Mouse (Mus musculus) midbrain, embryonic 13.5 days (tissue): ENCODE data around the gene Bmpr2. TPM values are rescaled to one million over a fixed set of nuclear protein-coding genes. Genes with fewer than 3 reads are reported as not detected.

Source experiments
- ATAC-seq: fragments of 200-750 bp; cut with Nextera tagmentation; 2 replicates; pipeline ENCODE4 v1.8.0; 2017; ENCODE audit warnings: mild to moderate bottlenecking, moderate TSS enrichment, moderate library complexity
- H3K27ac ChIP-seq: fragments of 300-500 bp; sonication (generic); 2 replicates; pipeline ENCODE4 v1.5.1; 2015; ENCODE audit warnings: inconsistent platforms, mild to moderate bottlenecking, moderate library complexity
- H3K27me3 ChIP-seq: fragments of 300-500 bp; sonication (generic); 2 replicates; pipeline ENCODE4 v1.6.1; 2015; ENCODE audit warnings: mild to moderate bottlenecking, inconsistent platforms
- H3K36me3 ChIP-seq: fragments of 300-500 bp; sonication (generic); 2 replicates; pipeline ENCODE4 v1.6.1; 2015; ENCODE audit warnings: mild to moderate bottlenecking, inconsistent platforms
- H3K4me1 ChIP-seq: fragments of 300-500 bp; sonication (generic); replicated peaks from 2 replicates; pipeline ENCODE4 v1.6.1; 2015; ENCODE audit warnings: inconsistent platforms
- H3K4me2 ChIP-seq: fragments of 300-500 bp; sonication (generic); replicated peaks from 2 replicates; pipeline ENCODE4 v1.6.1; 2015; ENCODE audit warnings: moderate library complexity, mild to moderate bottlenecking, inconsistent platforms
- H3K4me3 ChIP-seq: fragments of 300-500 bp; sonication (generic); replicated peaks from 2 replicates; pipeline ENCODE4 v1.5.1; 2015; ENCODE audit warnings: mild to moderate bottlenecking, inconsistent platforms
- H3K9ac ChIP-seq: fragments of 300-500 bp; sonication (generic); replicated peaks from 2 replicates; pipeline ENCODE4 v1.6.1; 2015; ENCODE audit warnings: mild to moderate bottlenecking, inconsistent platforms
- H3K9me3 ChIP-seq: fragments of 300-500 bp; sonication (generic); 2 replicates; pipeline ENCODE4 v1.6.1; 2016; ENCODE audit warnings: mild to moderate bottlenecking, inconsistent platforms
- WGBS: fragments of 180-500 bp; shearing (Covaris S2); methylation state at CpG from one replicate; pipeline ENCODE4 v1.1.7; 2015; 5-methylcytosine and 5-hydroxymethylcytosine counted together
- polyA plus RNA-seq: library from polyadenylated mRNA; unstranded; fragments of >200 nt; fragmentation: Nextera tagmentation; extraction: Ambion mirVana; gene quantifications from 2 replicates; pipeline ENCODE4 v1.2.1, GENCODE M21; 2015

Bmpr2 gene
- polyA plus RNA-seq, 1 experiment from 2014 or later: 10.9 TPM

GRCm38 (mm10) chr1:59804363-59804762 lies 41.2 kb downstream of the Bmpr2 start:
- no peak overlapping the region for H3K4me2 ChIP-seq
- no peak overlapping the region for H3K27ac ChIP-seq
- H3K4me1 ChIP-seq: no peaks in the 10 kb centered on the region
- ATAC-seq: no peak
- H3K9me3 ChIP-seq: no peaks in the 10 kb centered on the region
- H3K36me3 ChIP-seq: no peaks in the 10 kb centered on the region
- no peak overlapping the region for H3K9ac ChIP-seq
- H3K4me3 ChIP-seq: no peak overlapping the region
- 81% methylated on average over 2 of the region's 2 CpGs for WGBS
- H3K27me3 ChIP-seq: no peaks in the 10 kb centered on the region

GRCm38 (mm10) chr1:59809921-59810320 lies 46.7 kb downstream of the Bmpr2 start:
- no peaks in the 10 kb centered on the region for H3K36me3 ChIP-seq
- no peaks in the 10 kb centered on the region for H3K27me3 ChIP-seq
- H3K9me3 ChIP-seq: no peaks in the 10 kb centered on the region
- H3K4me2 ChIP-seq: no peak overlapping the region
- H3K4me1 ChIP-seq: no peaks in the 10 kb centered on the region
- H3K4me3 ChIP-seq: no peak overlapping the region
- H3K27ac ChIP-seq: no peak overlapping the region
- no peak overlapping the region for H3K9ac ChIP-seq
- 87% methylated on average over 2 of the region's 2 CpGs for WGBS
- no peak for ATAC-seq

GRCm38 (mm10) chr1:59812782-59813181 lies 49.6 kb downstream of the Bmpr2 start:
- WGBS: 81% methylated on average over 4 of the region's 4 CpGs
- H3K9ac ChIP-seq: no peak overlapping the region
- ATAC-seq: no peak
- no peak overlapping the region for H3K4me3 ChIP-seq
- no peak overlapping the region for H3K27ac ChIP-seq
- no peak overlapping the region for H3K4me2 ChIP-seq
- peaks cover 25% of the 10 kb centered on the region for H3K36me3 ChIP-seq
- no peaks in the 10 kb centered on the region for H3K9me3 ChIP-seq
- no peaks in the 10 kb centered on the region for H3K27me3 ChIP-seq
- no peaks in the 10 kb centered on the region for H3K4me1 ChIP-seq

- ATAC-seq: no peak
- Histone ChIP-seq H3K9ac (no peak overlapping the region), H3K4me3 (no peak overlapping the region), H3K4me1 (no peaks in the 10 kb centered on the region), H3K36me3 (peaks cover 14% of the 10 kb centered on the region), H3K27ac (no peak overlapping the region), H3K4me2 (no peak overlapping the region), H3K9me3 (no peaks in the 10 kb centered on the region), H3K27me3 (no peaks in the 10 kb centered on the region)
Measured at GRCm38 (mm10) chr1:59825421-59825820, 62.2 kb downstream of the Bmpr2 start.

GRCm38 (mm10) chr1:59826583-59826982 lies 63.4 kb downstream of the Bmpr2 start:
- no peaks in the 10 kb centered on the region for H3K27me3 ChIP-seq
- H3K4me3 ChIP-seq: no peak overlapping the region
- no peaks in the 10 kb centered on the region for H3K4me1 ChIP-seq
- no peak for ATAC-seq
- H3K4me2 ChIP-seq: no peak overlapping the region
- 89% methylated on average over 8 of the region's 8 CpGs for WGBS
- H3K36me3 ChIP-seq: peaks cover 14% of the 10 kb centered on the region
- H3K27ac ChIP-seq: no peak overlapping the region
- no peaks in the 10 kb centered on the region for H3K9me3 ChIP-seq
- no peak overlapping the region for H3K9ac ChIP-seq

GRCm38 (mm10) chr1:59829410-59829809 lies 66.2 kb downstream of the Bmpr2 start:
- Histone ChIP-seq H3K4me3 (no peak overlapping the region), H3K4me2 (no peak overlapping the region), H3K36me3 (peaks cover 6% of the 10 kb centered on the region), H3K27me3 (no peaks in the 10 kb centered on the region), H3K27ac (no peak overlapping the region), H3K4me1 (peaks cover 4% of the 10 kb centered on the region), H3K9me3 (no peaks in the 10 kb centered on the region), H3K9ac (no peak overlapping the region)
- WGBS: 88% methylated on average over 2 of the region's 2 CpGs
- ATAC-seq: no peak

- H3K27me3 ChIP-seq: no peaks in the 10 kb centered on the region
- peaks cover 4% of the 10 kb centered on the region for H3K4me1 ChIP-seq
- no peaks in the 10 kb centered on the region for H3K9me3 ChIP-seq
- no peak overlapping the region for H3K9ac ChIP-seq
- ATAC-seq: no peak
- no peak overlapping the region for H3K27ac ChIP-seq
- peaks cover 6% of the 10 kb centered on the region for H3K36me3 ChIP-seq
- H3K4me2 ChIP-seq: no peak overlapping the region
- no peak overlapping the region for H3K4me3 ChIP-seq
- 84% methylated on average over 6 of the region's 6 CpGs for WGBS
Measured at GRCm38 (mm10) chr1:59830194-59830593, 67.0 kb downstream of the Bmpr2 start.

DNA sequence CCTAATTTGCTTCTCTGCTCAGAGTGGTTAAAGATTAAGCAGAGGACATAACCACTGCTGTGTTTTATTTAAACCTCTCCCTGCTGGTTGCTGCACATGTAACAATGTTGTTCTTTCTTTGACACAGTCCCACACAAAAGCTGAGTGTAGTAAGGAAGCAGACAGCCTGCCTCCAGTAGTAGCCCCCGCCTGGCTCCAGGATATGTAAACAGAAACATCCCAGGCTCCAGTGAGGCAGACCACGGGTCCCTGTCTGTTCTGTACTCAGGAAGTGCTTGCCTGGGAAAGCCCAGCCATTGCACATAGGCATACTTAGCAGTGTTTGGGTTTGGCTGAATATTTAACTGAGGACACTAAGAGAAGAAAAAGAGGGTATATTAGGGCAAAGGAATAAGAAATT lies 70.5 kb downstream of the Bmpr2 start:
- H3K4me3 ChIP-seq: no peak overlapping the region
- H3K9me3 ChIP-seq: no peaks in the 10 kb centered on the region
- ATAC-seq: peak; percentile 53; the same call in 1 of the 2 replicates
- no peaks in the 10 kb centered on the region for H3K27me3 ChIP-seq
- H3K4me1 ChIP-seq: peaks cover 4% of the 10 kb centered on the region
- WGBS: 12% methylated on average over 2 of the region's 2 CpGs
- no peak overlapping the region for H3K9ac ChIP-seq
- no peak overlapping the region for H3K4me2 ChIP-seq
- no peaks in the 10 kb centered on the region for H3K36me3 ChIP-seq
- H3K27ac ChIP-seq: peak overlapping the region; percentile 58; the same call in 1 of the 2 replicates

DNA sequence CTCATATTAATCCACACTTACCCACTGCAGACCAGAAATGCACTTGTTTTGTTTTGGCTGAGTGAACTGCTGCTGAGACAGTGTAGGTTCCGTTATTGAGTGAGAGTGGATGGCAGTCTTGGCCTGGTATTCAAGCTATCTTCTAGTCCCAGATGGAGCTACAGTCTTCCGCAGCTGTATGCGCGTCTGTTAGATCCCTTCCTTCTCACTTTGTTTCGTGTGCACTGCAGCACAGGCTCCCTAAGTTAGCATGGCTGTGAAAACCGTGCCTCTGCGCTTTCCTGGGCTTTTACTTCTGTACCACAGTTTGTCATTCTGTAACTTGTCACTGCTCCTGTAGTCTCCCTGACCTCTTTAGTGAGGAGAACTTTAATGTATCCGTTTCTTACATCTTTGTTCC lies 85.1 kb downstream of the Bmpr2 start:
- H3K27ac ChIP-seq: peak overlapping the region; percentile 39; the same call in 1 of the 2 replicates
- no peak overlapping the region for H3K4me3 ChIP-seq
- ATAC-seq: no peak
- H3K4me1 ChIP-seq: no peaks in the 10 kb centered on the region
- 84% methylated on average over 8 of the region's 8 CpGs for WGBS
- H3K36me3 ChIP-seq: peaks cover 43% of the 10 kb centered on the region
- H3K4me2 ChIP-seq: no peak overlapping the region
- H3K9me3 ChIP-seq: no peaks in the 10 kb centered on the region
- H3K9ac ChIP-seq: no peak overlapping the region
- no peaks in the 10 kb centered on the region for H3K27me3 ChIP-seq

DNA sequence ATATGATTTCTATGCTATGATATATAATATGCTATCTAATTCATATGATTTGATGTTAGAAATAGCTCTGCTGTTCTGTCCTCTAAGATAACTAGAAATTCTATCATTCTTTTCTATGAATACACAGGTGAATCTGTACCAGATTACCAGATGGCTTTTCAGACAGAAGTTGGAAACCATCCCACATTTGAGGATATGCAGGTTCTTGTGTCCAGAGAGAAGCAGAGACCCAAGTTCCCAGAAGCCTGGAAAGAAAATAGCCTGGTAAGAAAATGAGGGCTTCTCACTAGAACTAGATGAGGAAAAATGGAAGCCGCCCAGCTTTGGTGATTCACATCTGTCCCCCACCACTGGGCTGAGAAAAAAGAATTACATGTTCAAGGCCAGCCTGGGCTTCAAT lies 95.8 kb downstream of the Bmpr2 start:
- no peaks in the 10 kb centered on the region for H3K9me3 ChIP-seq
- H3K4me1 ChIP-seq: no peaks in the 10 kb centered on the region
- ATAC-seq: no peak
- H3K4me3 ChIP-seq: no peak overlapping the region
- H3K27ac ChIP-seq: no peak overlapping the region
- 98% methylated on average over 1 of the region's 1 CpGs for WGBS
- H3K27me3 ChIP-seq: no peaks in the 10 kb centered on the region
- H3K4me2 ChIP-seq: no peak overlapping the region
- H3K36me3 ChIP-seq: peaks cover 60% of the 10 kb centered on the region
- no peak overlapping the region for H3K9ac ChIP-seq

- WGBS: 94% methylated on average over 1 of the region's 1 CpGs
- no peak for ATAC-seq
- H3K36me3 ChIP-seq: peaks cover 57% of the 10 kb centered on the region
Measured at GRCm38 (mm10) chr1:59862144-59862543, 98.9 kb downstream of the Bmpr2 start.

DNA sequence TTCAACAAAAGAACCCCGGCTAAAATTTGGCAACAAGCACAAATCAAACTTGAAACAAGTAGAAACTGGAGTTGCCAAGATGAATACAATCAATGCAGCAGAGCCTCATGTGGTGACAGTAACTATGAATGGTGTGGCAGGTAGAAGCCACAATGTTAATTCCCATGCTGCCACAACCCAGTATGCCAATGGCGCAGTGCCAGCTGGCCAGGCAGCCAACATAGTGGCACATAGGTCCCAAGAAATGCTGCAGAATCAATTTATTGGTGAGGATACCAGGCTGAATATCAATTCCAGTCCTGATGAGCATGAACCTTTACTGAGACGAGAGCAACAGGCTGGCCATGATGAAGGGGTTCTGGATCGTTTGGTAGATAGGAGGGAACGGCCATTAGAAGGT lies 104.8 kb downstream of the Bmpr2 start:
- H3K4me3 ChIP-seq: no peak overlapping the region
- H3K9me3 ChIP-seq: no peaks in the 10 kb centered on the region
- H3K4me1 ChIP-seq: no peaks in the 10 kb centered on the region
- no peak overlapping the region for H3K4me2 ChIP-seq
- H3K9ac ChIP-seq: no peak overlapping the region
- H3K27me3 ChIP-seq: no peaks in the 10 kb centered on the region
- H3K36me3 ChIP-seq: peaks cover 50% of the 10 kb centered on the region
- 97% methylated on average over 5 of the region's 5 CpGs for WGBS
- no peak for ATAC-seq
- no peak overlapping the region for H3K27ac ChIP-seq

More at GRCm38 (mm10) chr1:59862144-59862543, 98.9 kb downstream of the Bmpr2 start:
- Histone ChIP-seq H3K9ac (no peak overlapping the region), H3K9me3 (no peaks in the 10 kb centered on the region), H3K27ac (no peak overlapping the region), H3K4me2 (no peak overlapping the region), H3K4me1 (no peaks in the 10 kb centered on the region), H3K27me3 (no peaks in the 10 kb centered on the region), H3K4me3 (no peak overlapping the region)

- Histone ChIP-seq H3K27ac (no peak overlapping the region), H3K4me2 (no peak overlapping the region), H3K4me3 (no peak overlapping the region), H3K4me1 (no peaks in the 10 kb centered on the region), H3K27me3 (no peaks in the 10 kb centered on the region), H3K9ac (no peak overlapping the region), H3K9me3 (no peaks in the 10 kb centered on the region), H3K36me3 (peaks cover 20% of the 10 kb centered on the region)
- ATAC-seq: no peak
- WGBS: 89% methylated on average over 3 of the region's 3 CpGs
Measured at GRCm38 (mm10) chr1:59874023-59874422, 110.8 kb downstream of the Bmpr2 start.
